Mouse (Mus musculus): ENCODE measurements at regions not wholly inside any gene's neighbourhood (a gene's known extent, or its start where the extent isn't known, plus 50 kb on each side); places are given as distances from the start of the nearest gene placed in this dataset.
"Not testable (repeated sequence)": the region's sequence is repeated elsewhere in the genome, so short reads cannot be mapped to it uniquely, and the experiment has no call there.

GRCm38 (mm10) chr3:96374343-96374624, 77.8 kb downstream of the BC107364 start:
- not testable (repeated sequence) for H3K4me1 ChIP-seq (replicated peaks); DNase-seq; H3K27ac ChIP-seq; ATAC-seq (ENCODE audit: low read depth); H3K36me3 ChIP-seq; H3K9ac ChIP-seq; H3K9me3 ChIP-seq (replicated peaks); H3K4me3 ChIP-seq (replicated peaks); H3K4me2 ChIP-seq; H3K27me3 ChIP-seq
- WGBS (ENCODE audit: insufficient replicate concordance): no CpG with 5 or more reads among the region's 4 CpGs

- not testable (repeated sequence) for H3K27me3 ChIP-seq; H3K4me2 ChIP-seq; H3K36me3 ChIP-seq; H3K9me3 ChIP-seq (replicated peaks); H3K4me1 ChIP-seq (replicated peaks); DNase-seq; H3K9ac ChIP-seq; H3K4me3 ChIP-seq (replicated peaks); H3K27ac ChIP-seq
- peak; percentile 91 for ATAC-seq (ENCODE audit: low read depth)
- WGBS (ENCODE audit: insufficient replicate concordance): 30% methylated on average over 2 of the region's 43 CpGs
These were observed 78.3 kb downstream of the BC107364 start for GRCm38 (mm10) chr3:96373600-96374342.

- 25% methylated on average over 10 of the region's 10 CpGs for WGBS (ENCODE audit: insufficient replicate concordance)
- DNase-seq; ATAC-seq (ENCODE audit: low read depth): not testable (repeated sequence)
These were observed 68.8 kb upstream of the Fcgr1 start for GRCm38 (mm10) chr3:96362581-96362980.

GRCm38 (mm10) chr3:96360816-96361215, 67.0 kb upstream of the Fcgr1 start:
- WGBS (ENCODE audit: insufficient replicate concordance): 53% methylated on average over 3 of the region's 3 CpGs
- ATAC-seq (ENCODE audit: low read depth): no peak
- no peaks in the 10 kb centered on the region for H3K4me1 ChIP-seq (replicated peaks)

More at GRCm38 (mm10) chr3:96362581-96362980, 68.8 kb upstream of the Fcgr1 start:
- H3K9ac ChIP-seq; H3K36me3 ChIP-seq; H3K4me2 ChIP-seq; H3K9me3 ChIP-seq (replicated peaks); H3K4me1 ChIP-seq (replicated peaks); H3K4me3 ChIP-seq (replicated peaks); H3K27ac ChIP-seq: not testable (repeated sequence)
- H3K27me3 ChIP-seq: peaks cover 21% of the 10 kb centered on the region

GRCm38 (mm10) chr3:96360214-96360536, 66.4 kb upstream of the Fcgr1 start:
- H3K27me3 ChIP-seq: peaks cover 21% of the 10 kb centered on the region
- H3K36me3 ChIP-seq; H3K4me1 ChIP-seq (replicated peaks); H3K9ac ChIP-seq; H3K9me3 ChIP-seq (replicated peaks); H3K27ac ChIP-seq; H3K4me3 ChIP-seq (replicated peaks); DNase-seq; H3K4me2 ChIP-seq: not testable (repeated sequence)
- 0% methylated on average over 2 of the region's 21 CpGs for WGBS (ENCODE audit: insufficient replicate concordance)
- ATAC-seq (ENCODE audit: low read depth): peak; percentile 68

More at GRCm38 (mm10) chr3:96360816-96361215, 67.0 kb upstream of the Fcgr1 start:
- H3K27ac ChIP-seq: no peak overlapping the region
- H3K9me3 ChIP-seq (replicated peaks): 0 out of 2 replicates have a peak, but pooled peaks cover 6% of the 10 kb centered on the region
- H3K27me3 ChIP-seq: peaks cover 21% of the 10 kb centered on the region
- no peak overlapping the region for H3K4me3 ChIP-seq (replicated peaks)
- H3K9ac ChIP-seq: no peak overlapping the region
- H3K4me2 ChIP-seq: no peak overlapping the region
- no peaks in the 10 kb centered on the region for H3K36me3 ChIP-seq
- DNase-seq: no peak

GRCm38 (mm10) chr3:96359507-96360213, 65.9 kb upstream of the Fcgr1 start:
- peak; percentile 91 for ATAC-seq (ENCODE audit: low read depth)
- H3K4me2 ChIP-seq; H3K9ac ChIP-seq; H3K4me1 ChIP-seq (replicated peaks); H3K36me3 ChIP-seq; H3K4me3 ChIP-seq (replicated peaks); H3K9me3 ChIP-seq (replicated peaks); DNase-seq; H3K27ac ChIP-seq: not testable (repeated sequence)
- no CpG with 5 or more reads among the region's 26 CpGs for WGBS (ENCODE audit: insufficient replicate concordance)
- peaks cover 21% of the 10 kb centered on the region for H3K27me3 ChIP-seq

- H3K4me3 ChIP-seq (replicated peaks); ATAC-seq (ENCODE audit: low read depth); H3K9me3 ChIP-seq (replicated peaks); H3K9ac ChIP-seq; H3K27me3 ChIP-seq; H3K36me3 ChIP-seq; H3K4me1 ChIP-seq (replicated peaks); DNase-seq; H3K4me2 ChIP-seq; H3K27ac ChIP-seq: not testable (repeated sequence)
- WGBS (ENCODE audit: insufficient replicate concordance): no CpG with 5 or more reads among the region's 6 CpGs
These were observed 57.9 kb upstream of the Fcgr1 start for GRCm38 (mm10) chr3:96351623-96352022.

- WGBS (ENCODE audit: insufficient replicate concordance): no CpG with 5 or more reads among the region's 13 CpGs
- H3K4me2 ChIP-seq; H3K4me1 ChIP-seq (replicated peaks); DNase-seq; H3K27me3 ChIP-seq; H3K9me3 ChIP-seq (replicated peaks); H3K4me3 ChIP-seq (replicated peaks); H3K27ac ChIP-seq; ATAC-seq (ENCODE audit: low read depth); H3K36me3 ChIP-seq; H3K9ac ChIP-seq: not testable (repeated sequence)
These were observed 57.2 kb upstream of the Fcgr1 start for GRCm38 (mm10) chr3:96350985-96351384.

GRCm38 (mm10) chr3:96346543-96346942, 52.8 kb upstream of the Fcgr1 start:
- H3K27ac ChIP-seq; H3K4me1 ChIP-seq (replicated peaks); H3K9ac ChIP-seq; H3K4me2 ChIP-seq; H3K36me3 ChIP-seq; DNase-seq; H3K4me3 ChIP-seq (replicated peaks); H3K9me3 ChIP-seq (replicated peaks): not testable (repeated sequence)
- WGBS (ENCODE audit: insufficient replicate concordance): no CpG with 5 or more reads among the region's 17 CpGs
- ATAC-seq (ENCODE audit: low read depth): peak; percentile 45
- H3K27me3 ChIP-seq: peaks cover 31% of the 10 kb centered on the region

- ATAC-seq (ENCODE audit: low read depth) (no peak), DNase-seq (no peak)
- no peaks in the 10 kb centered on the region for H3K36me3 ChIP-seq
- H3K27me3 ChIP-seq: peaks cover 50% of the 10 kb centered on the region
- no peak overlapping the region for H3K4me3 ChIP-seq (replicated peaks)
- no peak overlapping the region for H3K9ac ChIP-seq
- H3K27ac ChIP-seq: no peak overlapping the region
- H3K4me1 ChIP-seq (replicated peaks): no peaks in the 10 kb centered on the region
- H3K4me2 ChIP-seq: peak overlapping the region; percentile 28
- 2% methylated on average over 27 of the region's 27 CpGs for WGBS (ENCODE audit: insufficient replicate concordance)
- H3K9me3 ChIP-seq (replicated peaks): no peaks in the 10 kb centered on the region
These were observed 49.8 kb upstream of the Fcgr1 start for GRCm38 (mm10) chr3:96343471-96344120.
